Mouse (Mus musculus): Measurements from ENCODE around the gene Mfap4. TPM values are rescaled to one million over a fixed set of nuclear protein-coding genes. Genes with fewer than 3 reads are reported as not detected.

Gene Mfap4
- polyA plus RNA-seq, 1 experiment: not detected

DNA sequence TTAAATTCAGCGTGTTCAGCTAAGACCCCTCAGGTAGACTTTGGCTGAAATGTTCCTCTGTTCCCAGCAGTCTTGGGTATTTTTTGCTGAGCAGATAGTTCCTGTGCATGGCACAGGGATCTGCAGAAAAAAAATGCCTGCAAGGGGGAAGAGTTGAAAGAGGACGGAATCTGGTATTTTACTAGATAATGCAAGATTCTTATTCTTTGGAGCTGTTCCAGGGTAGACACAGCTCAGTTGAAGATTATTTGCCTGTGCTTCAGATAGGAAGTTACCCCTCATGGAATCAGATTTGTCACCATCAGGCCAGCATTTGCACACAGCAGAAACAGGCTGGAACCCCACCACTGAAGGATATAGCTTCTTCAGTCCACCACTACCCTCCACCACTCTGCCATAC is 10.3 kb downstream of the Mfap4 start:
- no peaks in the 10 kb centered on the region for H3K27me3 ChIP-seq (ENCODE audit: control insufficient read depth, insufficient read depth, insufficient read length)
- H3ac ChIP-seq (ENCODE audit: control insufficient read depth, insufficient read length, low read depth): no peak overlapping the region
- TF ChIP-seq MYOG (IDR thresholded peaks at IDR 0.05; ENCODE audit: control insufficient read depth, extremely low read depth, insufficient read length) (no peak), CEBPB (IDR thresholded peaks at IDR 0.05; ENCODE audit: low read depth) (no peak), USF1 (IDR thresholded peaks at IDR 0.05; ENCODE audit: low read depth) (no peak)
- peaks cover 33% of the 10 kb centered on the region for H3K79me2 ChIP-seq (ENCODE audit: control insufficient read depth, insufficient read depth)
- H3K4me3 ChIP-seq (ENCODE audit: insufficient read depth, poor library complexity, severe bottlenecking): no peak overlapping the region
- peaks cover 23% of the 10 kb centered on the region for H3K36me3 ChIP-seq (ENCODE audit: control insufficient read depth, insufficient read depth)
- H3K79me3 ChIP-seq (ENCODE audit: low read depth): peaks cover 25% of the 10 kb centered on the region

DNA sequence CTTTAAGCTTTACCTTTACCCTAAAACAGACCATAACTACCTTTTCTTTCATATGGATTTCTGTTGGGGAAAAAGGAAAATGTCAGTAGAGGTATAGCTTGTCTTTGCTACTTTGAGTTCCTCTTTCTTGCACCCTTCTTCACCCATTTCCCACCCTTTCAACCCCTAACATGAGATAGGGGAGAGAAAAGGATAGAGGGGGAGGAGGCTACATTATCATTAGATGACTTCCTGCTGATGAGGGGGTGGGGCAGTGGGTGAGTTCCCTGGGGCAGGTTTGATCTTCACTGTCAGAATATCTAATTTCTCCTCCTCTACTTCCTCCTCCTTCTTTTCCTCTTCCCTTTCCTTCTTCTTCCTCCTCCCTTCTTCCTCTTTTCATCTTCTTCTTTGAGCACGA is 12.3 kb downstream of the Mfap4 start:
- Histone ChIP-seq H3K79me3 (ENCODE audit: low read depth) (peaks cover 12% of the 10 kb centered on the region), H3K27me3 (ENCODE audit: control insufficient read depth, insufficient read depth, insufficient read length) (no peaks in the 10 kb centered on the region), H3K79me2 (ENCODE audit: control insufficient read depth, insufficient read depth) (peaks cover 13% of the 10 kb centered on the region), H3K36me3 (ENCODE audit: control insufficient read depth, insufficient read depth) (peaks cover 3% of the 10 kb centered on the region), H3ac (ENCODE audit: control insufficient read depth, insufficient read length, low read depth) (no peak overlapping the region), H3K4me3 (ENCODE audit: insufficient read depth, poor library complexity, severe bottlenecking) (no peak overlapping the region)
- TF ChIP-seq MYOD1 (IDR thresholded peaks at IDR 0.05; ENCODE audit: control insufficient read depth, insufficient read length, low read depth): no peak
- TF ChIP-seq USF1 (IDR thresholded peaks at IDR 0.05; ENCODE audit: low read depth): no peak
- TF ChIP-seq CEBPB (IDR thresholded peaks at IDR 0.05; ENCODE audit: low read depth): no peak
- TF ChIP-seq FOSL1 (IDR thresholded peaks at IDR 0.05; ENCODE audit: insufficient read depth, low read length, poor library complexity, severe bottlenecking): no peak
- TF ChIP-seq MYOG (IDR thresholded peaks at IDR 0.05; ENCODE audit: control insufficient read depth, extremely low read depth, insufficient read length): no peak
- TF ChIP-seq CTCF (IDR thresholded peaks at IDR 0.05; ENCODE audit: control insufficient read depth, insufficient read depth, insufficient read length): no peak
- TF ChIP-seq MAX (IDR thresholded peaks at IDR 0.05): no peak

DNA sequence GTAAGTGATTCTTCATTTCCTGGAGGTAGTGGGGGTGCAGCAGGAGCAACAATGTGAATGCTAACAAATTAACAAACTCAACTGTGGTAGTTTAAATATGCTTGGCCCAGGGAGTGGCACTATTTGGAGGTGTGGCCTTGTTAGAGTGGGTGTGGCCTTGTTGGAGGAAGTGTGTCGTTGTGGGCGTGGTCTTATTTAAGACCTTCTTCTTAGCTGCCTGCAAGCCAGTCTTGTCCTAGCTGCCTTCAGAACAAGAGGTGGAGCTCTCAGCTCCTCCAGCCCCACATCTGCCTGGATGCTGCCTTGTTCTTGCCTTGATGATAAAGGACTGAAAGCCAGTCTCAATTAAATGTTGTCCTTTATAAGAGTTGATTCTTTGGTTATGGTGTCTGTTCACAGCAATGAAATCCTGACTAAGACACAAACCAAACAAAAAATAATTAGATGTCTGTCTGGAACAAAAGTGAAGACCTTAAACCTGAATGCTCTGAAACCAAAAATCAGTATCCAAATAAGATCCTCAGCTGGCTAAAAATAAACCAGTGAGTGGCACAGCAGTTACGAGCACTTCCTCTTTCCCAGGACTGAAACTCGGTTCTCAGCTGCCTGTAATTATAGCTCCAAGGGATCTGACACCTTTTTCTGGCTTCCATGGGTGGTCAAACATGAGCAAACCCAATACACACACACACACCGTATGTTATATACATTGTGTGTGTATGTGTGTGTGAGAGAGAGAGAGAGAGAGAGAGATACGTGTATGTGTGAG is 13.7 kb downstream of the Mfap4 start:
- no peaks in the 10 kb centered on the region for H3K27me3 ChIP-seq (ENCODE audit: control insufficient read depth, insufficient read depth, insufficient read length)
- no peak for TF ChIP-seq MYOG (IDR thresholded peaks at IDR 0.05; ENCODE audit: control insufficient read depth, extremely low read depth, insufficient read length)
- TF ChIP-seq FOSL1 (IDR thresholded peaks at IDR 0.05; ENCODE audit: insufficient read depth, low read length, poor library complexity, severe bottlenecking): no peak
- no peak for TF ChIP-seq CEBPB (IDR thresholded peaks at IDR 0.05; ENCODE audit: low read depth)
- no peak for TF ChIP-seq USF1 (IDR thresholded peaks at IDR 0.05; ENCODE audit: low read depth)
- TF ChIP-seq CTCF (IDR thresholded peaks at IDR 0.05; ENCODE audit: control insufficient read depth, insufficient read depth, insufficient read length): no peak
- TF ChIP-seq MAX (IDR thresholded peaks at IDR 0.05): no peak
- no peak for TF ChIP-seq MYOD1 (IDR thresholded peaks at IDR 0.05; ENCODE audit: control insufficient read depth, insufficient read length, low read depth)
- H3K79me3 ChIP-seq (ENCODE audit: low read depth): no peaks in the 10 kb centered on the region
- H3K36me3 ChIP-seq (ENCODE audit: control insufficient read depth, insufficient read depth): no peaks in the 10 kb centered on the region
- no peaks in the 10 kb centered on the region for H3K79me2 ChIP-seq (ENCODE audit: control insufficient read depth, insufficient read depth)
- no peak overlapping the region for H3ac ChIP-seq (ENCODE audit: control insufficient read depth, insufficient read length, low read depth)
- H3K4me3 ChIP-seq (ENCODE audit: insufficient read depth, poor library complexity, severe bottlenecking): no peak overlapping the region

- no peak overlapping the region for H3K4me3 ChIP-seq (ENCODE audit: insufficient read depth, poor library complexity, severe bottlenecking)
- TF ChIP-seq USF1 (IDR thresholded peaks at IDR 0.05; ENCODE audit: low read depth) (no peak), CEBPB (IDR thresholded peaks at IDR 0.05; ENCODE audit: low read depth) (no peak), MYOG (IDR thresholded peaks at IDR 0.05; ENCODE audit: control insufficient read depth, extremely low read depth, insufficient read length) (no peak), MYOD1 (IDR thresholded peaks at IDR 0.05; ENCODE audit: control insufficient read depth, insufficient read length, low read depth) (no peak), FOSL1 (IDR thresholded peaks at IDR 0.05; ENCODE audit: insufficient read depth, low read length, poor library complexity, severe bottlenecking) (no peak)
Measured at GRCm38 (mm10) chr11:61503933-61504332, 18.7 kb downstream of the Mfap4 start.

DNA sequence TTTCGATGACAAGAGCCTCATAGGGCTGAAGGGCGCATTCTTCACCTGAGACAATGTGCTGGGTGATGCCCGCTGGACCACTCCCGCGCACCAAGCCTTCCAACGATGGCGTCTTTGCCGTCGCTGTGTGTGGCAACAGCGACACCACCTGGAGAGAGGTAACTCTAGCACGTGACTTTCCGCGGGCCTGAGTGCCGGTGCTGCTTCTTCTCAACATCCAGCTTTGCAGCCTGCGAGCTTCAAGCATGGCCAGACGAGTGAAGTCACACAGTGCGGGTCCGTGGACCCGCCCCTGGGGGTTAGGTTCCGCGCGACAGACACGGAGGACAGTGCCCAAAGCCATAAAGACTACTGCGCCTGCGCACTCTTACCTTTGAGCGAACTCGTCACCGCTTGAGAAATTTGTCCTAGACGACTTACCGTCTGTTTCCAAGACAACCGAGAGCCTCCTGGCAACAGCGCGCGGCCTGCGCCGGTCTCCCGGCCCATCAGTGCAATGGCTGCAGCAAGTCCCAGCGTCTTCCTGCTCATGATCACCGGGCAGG is 19.6 kb downstream of the Mfap4 start, which contains the start of gene B9d1:
B9d1 (plus strand) TSS at position 432 of the 545 bp plus-strand sequence.
- Histone ChIP-seq H3K79me2 (ENCODE audit: control insufficient read depth, insufficient read depth) (peaks cover 8% of the 10 kb centered on the region), H3K36me3 (ENCODE audit: control insufficient read depth, insufficient read depth) (peaks cover 7% of the 10 kb centered on the region), H3K27me3 (ENCODE audit: control insufficient read depth, insufficient read depth, insufficient read length) (no peaks in the 10 kb centered on the region), H3K79me3 (ENCODE audit: low read depth) (no peaks in the 10 kb centered on the region), H3K4me3 (ENCODE audit: insufficient read depth, poor library complexity, severe bottlenecking) (peak within 1 kb of the TSS; percentile 50), H3ac (ENCODE audit: control insufficient read depth, insufficient read length, low read depth) (peak within 1 kb of the TSS; percentile 63)
- peak; percentile 80 for TF ChIP-seq USF1 (IDR thresholded peaks at IDR 0.05; ENCODE audit: low read depth)
- TF ChIP-seq CEBPB (IDR thresholded peaks at IDR 0.05; ENCODE audit: low read depth): no peak
- TF ChIP-seq CTCF (IDR thresholded peaks at IDR 0.05; ENCODE audit: control insufficient read depth, insufficient read depth, insufficient read length): peak; percentile 95
- TF ChIP-seq MYOD1 (IDR thresholded peaks at IDR 0.05; ENCODE audit: control insufficient read depth, insufficient read length, low read depth): no peak
- peak; percentile 99 for TF ChIP-seq MAX (IDR thresholded peaks at IDR 0.05)
- TF ChIP-seq MYOG (IDR thresholded peaks at IDR 0.05; ENCODE audit: control insufficient read depth, extremely low read depth, insufficient read length): no peak
- no peak for TF ChIP-seq FOSL1 (IDR thresholded peaks at IDR 0.05; ENCODE audit: insufficient read depth, low read length, poor library complexity, severe bottlenecking)

More at GRCm38 (mm10) chr11:61503933-61504332, 18.7 kb downstream of the Mfap4 start:
- H3K27me3 ChIP-seq (ENCODE audit: control insufficient read depth, insufficient read depth, insufficient read length): no peaks in the 10 kb centered on the region
- H3ac ChIP-seq (ENCODE audit: control insufficient read depth, insufficient read length, low read depth): no peak overlapping the region
- H3K36me3 ChIP-seq (ENCODE audit: control insufficient read depth, insufficient read depth): no peaks in the 10 kb centered on the region
- peaks cover 8% of the 10 kb centered on the region for H3K79me2 ChIP-seq (ENCODE audit: control insufficient read depth, insufficient read depth)
- H3K79me3 ChIP-seq (ENCODE audit: low read depth): no peaks in the 10 kb centered on the region
